Mouse (Mus musculus): Measurements from ENCODE around the gene Pdpk1. TPM values are rescaled to one million over a fixed set of nuclear protein-coding genes. Genes with fewer than 3 reads are reported as not detected.
A peak's percentile ranks its signal among the peaks of the same experiment; 100 is the strongest.
"Not testable (repeated sequence)": the region's sequence is repeated elsewhere in the genome, so short reads cannot be mapped to it uniquely, and the experiment has no call there.

The Pdpk1 gene
- polyA plus RNA-seq, 1 experiment = 56.6 TPM

- Histone ChIP-seq H3K27ac (ENCODE audit: control insufficient read depth, insufficient read depth, low read length) (no peak overlapping the region), H3K4me3 (ENCODE audit: control insufficient read depth, insufficient read depth, low read length) (no peak overlapping the region), H3K27me3 (ENCODE audit: control insufficient read depth, insufficient read depth, low read length) (no peaks in the 10 kb centered on the region), H3K36me3 (ENCODE audit: control insufficient read depth, insufficient read depth, low read length) (no peaks in the 10 kb centered on the region), H3K4me1 (replicated peaks; ENCODE audit: control insufficient read depth, insufficient read depth, low read length) (peaks cover 26% of the 10 kb centered on the region)
- TF ChIP-seq CTCF (IDR thresholded peaks at IDR 0.05; ENCODE audit: borderline replicate concordance, control insufficient read depth, extremely low read depth, insufficient read depth, low read length, poor library complexity) (no peak), POLR2A (IDR thresholded peaks at IDR 0.05; ENCODE audit: control insufficient read depth, extremely low read depth, insufficient read depth, low read length, poor library complexity) (no peak)
- no peak for DNase-seq
These were observed 16.7 kb downstream of the Pdpk1 start for GRCm38 (mm10) chr17:24134062-24134461.

GRCm38 (mm10) chr17:24132919-24133318 lies 17.8 kb downstream of the Pdpk1 start:
- H3K4me3 ChIP-seq (ENCODE audit: control insufficient read depth, insufficient read depth, low read length); H3K27me3 ChIP-seq (ENCODE audit: control insufficient read depth, insufficient read depth, low read length); H3K27ac ChIP-seq (ENCODE audit: control insufficient read depth, insufficient read depth, low read length); H3K36me3 ChIP-seq (ENCODE audit: control insufficient read depth, insufficient read depth, low read length): not testable (repeated sequence)
- peaks cover 24% of the 10 kb centered on the region for H3K4me1 ChIP-seq (replicated peaks; ENCODE audit: control insufficient read depth, insufficient read depth, low read length)
- peak; percentile 35 for DNase-seq
- WGBS = 91% methylated on average over 4 of the region's 4 CpGs

- TF ChIP-seq POLR2A (IDR thresholded peaks at IDR 0.05; ENCODE audit: control insufficient read depth, extremely low read depth, insufficient read depth, low read length, poor library complexity) (no peak), CTCF (IDR thresholded peaks at IDR 0.05; ENCODE audit: borderline replicate concordance, control insufficient read depth, extremely low read depth, insufficient read depth, low read length, poor library complexity) (no peak)
- H3K4me1 ChIP-seq (replicated peaks; ENCODE audit: control insufficient read depth, insufficient read depth, low read length) = peaks cover 15% of the 10 kb centered on the region
- no peak for DNase-seq
These were observed 19.2 kb downstream of the Pdpk1 start for GRCm38 (mm10) chr17:24131570-24131969.

GRCm38 (mm10) chr17:24129246-24129645 lies 21.5 kb downstream of the Pdpk1 start:
- H3K4me3 ChIP-seq (ENCODE audit: control insufficient read depth, insufficient read depth, low read length); H3K27me3 ChIP-seq (ENCODE audit: control insufficient read depth, insufficient read depth, low read length); H3K27ac ChIP-seq (ENCODE audit: control insufficient read depth, insufficient read depth, low read length); DNase-seq; H3K4me1 ChIP-seq (replicated peaks; ENCODE audit: control insufficient read depth, insufficient read depth, low read length); H3K36me3 ChIP-seq (ENCODE audit: control insufficient read depth, insufficient read depth, low read length): not testable (repeated sequence)
- WGBS = 88% methylated on average over 4 of the region's 4 CpGs

More at GRCm38 (mm10) chr17:24131570-24131969, 19.2 kb downstream of the Pdpk1 start:
- no peaks in the 10 kb centered on the region for H3K27me3 ChIP-seq (ENCODE audit: control insufficient read depth, insufficient read depth, low read length)
- H3K27ac ChIP-seq (ENCODE audit: control insufficient read depth, insufficient read depth, low read length) = no peak overlapping the region
- WGBS = 89% methylated on average over 3 of the region's 3 CpGs
- H3K4me3 ChIP-seq (ENCODE audit: control insufficient read depth, insufficient read depth, low read length) = no peak overlapping the region
- no peaks in the 10 kb centered on the region for H3K36me3 ChIP-seq (ENCODE audit: control insufficient read depth, insufficient read depth, low read length)

- TF ChIP-seq POLR2A (IDR thresholded peaks at IDR 0.05; ENCODE audit: control insufficient read depth, extremely low read depth, insufficient read depth, low read length, poor library complexity) = no peak
- TF ChIP-seq CTCF (IDR thresholded peaks at IDR 0.05; ENCODE audit: borderline replicate concordance, control insufficient read depth, extremely low read depth, insufficient read depth, low read length, poor library complexity) = no peak
- DNase-seq = no peak
- WGBS = 44% methylated on average over 1 of the region's 1 CpGs
- H3K4me1 ChIP-seq (replicated peaks; ENCODE audit: control insufficient read depth, insufficient read depth, low read length) = peaks cover 6% of the 10 kb centered on the region
- no peak overlapping the region for H3K4me3 ChIP-seq (ENCODE audit: control insufficient read depth, insufficient read depth, low read length)
- H3K27ac ChIP-seq (ENCODE audit: control insufficient read depth, insufficient read depth, low read length) = no peak overlapping the region
- H3K27me3 ChIP-seq (ENCODE audit: control insufficient read depth, insufficient read depth, low read length) = no peaks in the 10 kb centered on the region
- H3K36me3 ChIP-seq (ENCODE audit: control insufficient read depth, insufficient read depth, low read length) = no peaks in the 10 kb centered on the region
These were observed 23.1 kb downstream of the Pdpk1 start for GRCm38 (mm10) chr17:24127592-24127991.

GRCm38 (mm10) chr17:24126801-24127200 lies 23.9 kb downstream of the Pdpk1 start:
- no peak for DNase-seq
- TF ChIP-seq POLR2A (IDR thresholded peaks at IDR 0.05; ENCODE audit: control insufficient read depth, extremely low read depth, insufficient read depth, low read length, poor library complexity) (no peak), CTCF (IDR thresholded peaks at IDR 0.05; ENCODE audit: borderline replicate concordance, control insufficient read depth, extremely low read depth, insufficient read depth, low read length, poor library complexity) (no peak)
- WGBS = 45% methylated on average over 3 of the region's 3 CpGs
- peaks cover 3% of the 10 kb centered on the region for H3K4me1 ChIP-seq (replicated peaks; ENCODE audit: control insufficient read depth, insufficient read depth, low read length)
- no peaks in the 10 kb centered on the region for H3K36me3 ChIP-seq (ENCODE audit: control insufficient read depth, insufficient read depth, low read length)
- no peaks in the 10 kb centered on the region for H3K27me3 ChIP-seq (ENCODE audit: control insufficient read depth, insufficient read depth, low read length)
- no peak overlapping the region for H3K27ac ChIP-seq (ENCODE audit: control insufficient read depth, insufficient read depth, low read length)
- H3K4me3 ChIP-seq (ENCODE audit: control insufficient read depth, insufficient read depth, low read length) = no peak overlapping the region

- Histone ChIP-seq H3K4me1 (replicated peaks; ENCODE audit: control insufficient read depth, insufficient read depth, low read length) (no peaks in the 10 kb centered on the region), H3K4me3 (ENCODE audit: control insufficient read depth, insufficient read depth, low read length) (no peak overlapping the region), H3K27me3 (ENCODE audit: control insufficient read depth, insufficient read depth, low read length) (no peaks in the 10 kb centered on the region), H3K27ac (ENCODE audit: control insufficient read depth, insufficient read depth, low read length) (no peak overlapping the region), H3K36me3 (ENCODE audit: control insufficient read depth, insufficient read depth, low read length) (no peaks in the 10 kb centered on the region)
- no peak for DNase-seq
- 87% methylated on average over 3 of the region's 3 CpGs for WGBS
- TF ChIP-seq CTCF (IDR thresholded peaks at IDR 0.05; ENCODE audit: borderline replicate concordance, control insufficient read depth, extremely low read depth, insufficient read depth, low read length, poor library complexity) (no peak), POLR2A (IDR thresholded peaks at IDR 0.05; ENCODE audit: control insufficient read depth, extremely low read depth, insufficient read depth, low read length, poor library complexity) (no peak)
These were observed 31.3 kb downstream of the Pdpk1 start for GRCm38 (mm10) chr17:24119446-24119845.
